Mouse (Mus musculus): Measurements from ENCODE around the gene Slc7a11.

Gene Slc7a11

GRCm38 (mm10) chr3:49983429-49984268 lies 459.8 kb downstream of the Slc7a11 start:
- DNase-seq (ENCODE audit: low spot score) = no peak

- no peak for DNase-seq (ENCODE audit: low spot score)
Observed at GRCm38 (mm10) chr3:49973994-49974393, 469.4 kb downstream of the Slc7a11 start.

GRCm38 (mm10) chr3:49965569-49965968 lies 477.8 kb downstream of the Slc7a11 start:
- no peak for DNase-seq (ENCODE audit: low spot score)

DNA sequence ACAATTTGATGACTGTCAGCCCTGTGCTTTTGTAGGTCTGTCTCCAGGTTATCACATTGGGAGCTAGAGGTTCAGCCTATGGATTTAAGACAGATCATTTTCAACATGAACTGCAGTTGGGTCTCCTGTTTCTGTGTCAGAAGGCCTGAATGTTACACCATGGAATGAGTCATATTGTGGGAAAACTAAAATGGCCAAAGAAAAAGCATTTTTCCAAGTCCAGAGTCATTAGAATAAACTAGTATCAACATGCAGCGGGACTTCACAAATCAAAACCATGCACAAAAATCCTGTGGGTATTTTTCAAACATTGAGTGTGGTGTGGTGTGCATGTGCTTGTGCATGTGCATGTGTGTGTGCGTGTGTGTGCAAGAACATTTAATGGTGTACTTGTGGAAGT lies 482.8 kb downstream of the Slc7a11 start:
- DNase-seq (ENCODE audit: low spot score) = no peak

DNA sequence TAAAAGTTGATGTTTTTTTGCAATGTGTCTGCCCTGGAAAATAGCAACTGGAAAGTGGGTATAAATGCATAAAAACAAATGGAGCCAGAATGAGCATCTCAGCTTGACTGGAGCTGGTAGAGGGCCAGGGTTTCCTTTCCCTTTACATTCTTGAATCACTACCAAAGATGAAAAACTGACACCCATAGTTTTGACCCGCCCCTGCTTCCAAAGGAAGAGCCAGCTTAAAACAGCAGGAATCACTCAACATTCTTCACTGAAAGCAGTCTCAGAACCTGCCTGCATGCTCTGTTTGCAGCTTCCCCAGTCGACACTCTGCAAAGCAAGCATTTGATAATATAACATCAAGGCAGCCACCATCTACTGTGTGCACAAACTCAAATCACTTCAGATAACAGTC lies 496.6 kb downstream of the Slc7a11 start:
- DNase-seq (ENCODE audit: low spot score) = peak; percentile 9

DNA sequence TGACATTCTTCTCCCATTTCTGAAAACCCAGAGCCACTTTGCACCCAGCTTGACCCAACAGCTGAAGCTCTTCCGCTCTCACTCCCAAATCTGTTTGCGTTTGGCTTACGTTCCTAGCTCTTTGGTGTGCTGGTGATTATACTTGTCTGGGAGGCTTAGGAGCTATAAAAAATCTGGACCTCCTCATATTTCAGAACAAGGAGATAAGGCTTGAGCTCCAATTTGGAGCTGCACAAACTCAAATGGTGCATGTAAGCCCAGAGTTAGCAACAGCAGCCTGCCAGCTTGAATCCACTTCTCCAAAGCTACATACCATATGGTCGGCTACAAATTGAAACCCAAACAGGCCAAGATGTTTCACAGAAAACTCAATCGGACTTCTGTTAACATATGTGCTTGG lies 498.6 kb downstream of the Slc7a11 start:
- DNase-seq (ENCODE audit: low spot score) = peak; percentile 29

- DNase-seq (ENCODE audit: low spot score) = no peak
Observed at GRCm38 (mm10) chr3:49937611-49938010, 505.8 kb downstream of the Slc7a11 start.

GRCm38 (mm10) chr3:49929496-49929895 lies 513.9 kb downstream of the Slc7a11 start:
- no peak for DNase-seq (ENCODE audit: low spot score)

- peak; percentile 69 for DNase-seq (ENCODE audit: low spot score)
Observed at GRCm38 (mm10) chr3:49928509-49929263, 514.7 kb downstream of the Slc7a11 start.

DNA sequence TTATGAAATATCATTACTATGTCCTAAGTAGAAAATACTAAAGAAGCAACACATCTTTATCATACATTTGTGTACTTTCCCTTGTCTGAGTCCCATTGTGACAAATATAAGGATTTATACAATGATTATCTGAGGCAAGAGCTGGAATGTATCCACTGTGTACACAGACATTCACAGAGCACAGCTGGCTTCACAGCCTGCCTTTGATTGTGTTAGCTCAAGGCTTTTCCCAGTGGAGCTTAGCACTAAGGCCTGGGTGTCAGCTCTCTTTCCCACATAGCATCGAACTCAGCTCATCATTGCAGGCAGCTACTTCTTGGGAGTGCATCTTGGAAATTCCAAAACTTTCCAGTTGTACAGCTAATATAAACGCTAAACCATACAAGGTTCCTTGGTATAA lies 529.5 kb downstream of the Slc7a11 start:
- peak; percentile 27 for DNase-seq (ENCODE audit: low spot score)

GRCm38 (mm10) chr3:49910922-49911321 lies 532.5 kb downstream of the Slc7a11 start:
- no peak for DNase-seq (ENCODE audit: low spot score)

GRCm38 (mm10) chr3:49908426-49909341 lies 534.7 kb downstream of the Slc7a11 start:
- peak; percentile 69 for DNase-seq (ENCODE audit: low spot score)

GRCm38 (mm10) chr3:49893945-49894344 lies 549.5 kb downstream of the Slc7a11 start:
- no peak for DNase-seq (ENCODE audit: low spot score)

DNA sequence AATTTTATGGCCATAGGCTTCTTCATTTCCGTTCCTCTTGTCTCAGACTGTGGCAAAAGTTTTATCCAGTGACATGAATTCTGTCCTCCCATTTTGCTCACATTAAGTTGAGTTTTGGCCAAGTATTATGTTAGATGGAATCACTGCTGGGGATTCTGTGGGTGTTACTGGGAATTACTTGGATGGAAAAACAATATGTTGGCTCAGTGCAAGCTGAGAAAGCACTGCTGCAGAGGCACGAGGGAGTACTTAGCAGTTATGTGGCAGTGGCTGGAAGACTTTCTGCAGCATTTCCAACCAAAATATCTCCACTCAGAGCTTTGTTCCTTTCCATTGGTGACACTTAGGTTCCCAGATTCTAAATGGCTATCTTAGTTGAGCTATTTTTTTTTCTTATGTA lies 556.1 kb downstream of the Slc7a11 start:
- DNase-seq (ENCODE audit: low spot score) = no peak

- no peak for DNase-seq (ENCODE audit: low spot score)
Observed at GRCm38 (mm10) chr3:49886220-49886945, 557.0 kb downstream of the Slc7a11 start.

- DNase-seq (ENCODE audit: low spot score) = no peak
Observed at GRCm38 (mm10) chr3:49880496-49880895, 562.9 kb downstream of the Slc7a11 start.

DNA sequence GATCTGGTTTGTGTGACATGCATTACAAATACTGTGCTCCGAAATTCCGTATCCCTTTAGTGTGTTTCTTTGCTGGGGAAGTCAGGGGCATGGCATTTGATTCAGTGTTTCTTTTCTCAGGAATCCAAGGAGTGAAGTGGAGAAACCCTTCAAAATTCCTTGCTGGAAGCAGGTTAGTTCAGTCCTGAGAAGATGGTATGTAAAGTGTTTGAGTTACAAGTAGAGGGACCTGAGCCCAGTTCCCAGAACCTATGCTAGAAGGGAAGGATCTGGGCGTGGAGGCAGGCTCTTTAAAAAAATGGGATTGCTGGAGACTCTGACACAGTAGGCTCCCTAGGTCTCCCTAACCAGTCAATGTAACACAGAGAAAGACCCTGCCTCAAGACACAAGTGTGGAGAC lies 572.6 kb downstream of the Slc7a11 start:
- DNase-seq (ENCODE audit: low spot score) = no peak

DNA sequence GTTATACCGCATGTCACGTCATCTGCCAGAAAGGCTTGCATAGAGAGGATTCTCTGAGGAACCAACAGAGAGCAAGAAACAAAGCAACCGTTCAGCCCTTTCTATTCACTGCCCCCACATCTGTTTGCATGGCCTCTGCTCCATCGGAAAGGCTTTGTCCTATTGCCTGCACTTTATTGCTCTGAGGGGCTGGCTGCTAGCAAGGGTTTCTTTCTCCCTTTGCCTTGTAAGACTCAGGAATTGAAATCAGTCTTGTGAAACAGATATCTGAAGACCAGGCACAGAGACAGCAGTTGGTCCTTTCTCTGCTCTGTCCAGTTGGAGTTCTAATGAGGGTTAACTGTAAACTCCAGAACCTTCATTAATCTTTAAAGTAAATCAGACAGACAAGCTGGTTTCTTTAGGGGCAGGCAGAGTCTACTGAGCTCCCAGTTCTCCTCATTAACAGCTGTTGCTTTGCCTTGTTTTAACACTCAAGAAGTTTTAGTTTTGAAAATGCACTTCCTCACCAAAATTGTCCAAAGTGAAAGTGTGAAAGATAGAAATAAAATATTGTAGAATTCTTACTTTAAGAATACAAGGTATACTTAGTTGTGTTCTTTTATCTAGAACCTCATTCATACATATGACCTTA lies 575.3 kb downstream of the Slc7a11 start:
- DNase-seq (ENCODE audit: low spot score) = peak; percentile 77

DNA sequence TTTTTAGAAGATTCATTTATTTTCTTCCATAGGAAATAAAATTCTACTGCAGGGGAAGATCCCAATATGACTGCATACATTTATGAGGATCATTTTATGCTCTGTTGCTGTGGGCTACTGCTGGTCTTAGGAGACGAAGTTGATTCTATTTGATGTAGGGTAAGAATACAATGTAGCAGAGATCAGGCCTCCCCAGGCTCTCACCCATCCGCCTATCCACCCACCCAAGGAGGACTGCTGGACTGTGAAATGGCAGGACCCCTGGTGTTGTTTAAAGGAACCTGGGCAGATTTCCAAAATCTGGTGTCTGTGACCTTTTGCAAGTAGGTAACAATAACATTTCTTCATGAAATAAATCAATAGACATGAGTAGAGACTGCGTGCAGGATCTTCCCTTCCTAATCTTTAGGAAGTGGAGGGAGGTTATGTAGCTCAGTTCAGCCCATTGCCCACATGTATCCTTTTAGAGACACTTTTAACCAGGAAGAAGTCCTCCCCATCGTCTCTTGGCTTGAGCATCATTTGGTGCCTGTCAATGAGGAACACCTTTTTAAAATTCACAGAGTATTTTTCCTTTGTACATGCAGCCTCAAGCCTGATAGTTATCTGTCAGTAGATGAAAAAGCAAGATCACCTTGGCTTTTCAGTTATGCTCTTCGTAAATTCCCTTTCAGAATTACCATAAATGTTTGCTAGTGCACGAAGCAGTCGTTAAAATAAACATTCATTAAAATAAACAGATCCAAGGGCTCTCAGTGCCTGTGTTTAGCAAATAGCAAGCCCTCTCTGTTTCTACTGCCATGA lies 576.1 kb downstream of the Slc7a11 start:
- no peak for DNase-seq (ENCODE audit: low spot score)

- peak; percentile 90 for DNase-seq (ENCODE audit: low spot score)
Observed at GRCm38 (mm10) chr3:49866061-49866515, 577.3 kb downstream of the Slc7a11 start.

Measured in embryo, embryonic 10 days (tissue).